Mouse (Mus musculus): ENCODE results near the gene Bbc3.
"Not testable (repeated sequence)": the region's sequence is repeated elsewhere in the genome, so short reads cannot be mapped to it uniquely, and the experiment has no call there.

DNA sequence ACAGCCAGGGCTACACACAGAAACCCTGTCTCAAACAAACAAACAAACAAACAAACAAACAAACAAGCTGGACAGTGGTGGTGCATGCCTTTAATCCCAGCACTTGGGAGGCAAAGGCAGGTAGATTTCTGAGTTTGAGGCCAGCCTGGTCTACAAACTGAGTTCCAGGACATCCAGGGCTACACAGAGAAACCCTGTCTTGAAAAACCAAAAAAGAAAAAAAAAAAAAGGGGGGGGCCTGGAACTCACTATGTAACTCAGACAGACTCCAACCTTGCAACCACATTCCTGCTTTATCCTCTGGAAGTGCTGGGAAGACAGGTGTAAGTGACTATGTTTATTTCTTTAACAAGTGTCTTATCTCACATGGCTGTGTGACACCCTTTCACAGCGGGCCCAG is at the start of gene Bbc3:
- not testable (repeated sequence) for TF ChIP-seq CTCF (IDR thresholded peaks at IDR 0.05; ENCODE audit: extremely low read depth, insufficient read length, insufficient replicate concordance, low read depth, low read length); POLR2A (IDR thresholded peaks at IDR 0.05; ENCODE audit: low read depth, low read length)

Data from small intestine, adult 2 months (tissue).